Mouse (Mus musculus): ENCODE data around the gene Gm49369. TPM values are rescaled to one million over a fixed set of nuclear protein-coding genes. Genes with fewer than 3 reads are reported as not detected.
"Not testable (repeated sequence)": the region's sequence is repeated elsewhere in the genome, so short reads cannot be mapped to it uniquely, and the experiment has no call there.

The Gm49369 gene
- polyA plus RNA-seq, 1 experiment from 2014 or later = not detected

DNA sequence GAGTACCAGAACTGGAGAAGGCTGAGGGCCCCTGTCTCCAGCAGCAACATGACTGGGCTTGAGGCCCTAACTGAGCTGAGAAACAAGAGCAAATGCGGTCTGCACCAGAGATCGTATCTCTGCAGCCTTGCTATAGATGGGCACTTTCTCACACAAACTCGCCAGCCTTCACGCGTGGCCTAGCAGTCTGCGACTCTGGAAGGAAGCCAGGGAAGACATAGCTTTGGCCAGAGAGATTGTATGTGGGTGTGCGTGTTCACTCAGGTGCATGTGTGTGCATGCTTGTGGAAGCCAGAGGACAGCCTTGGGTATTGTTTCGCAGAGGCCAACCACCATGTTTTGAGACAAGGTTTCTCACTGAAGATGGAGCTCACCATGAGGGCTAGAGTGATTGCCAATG, 26.2 kb upstream of the Gm49369 start:
- H3K27me3 ChIP-seq (ENCODE audit: poor library complexity, severe bottlenecking) = 0 out of 2 replicates have a peak, but pooled peaks cover 16% of the 10 kb centered on the region
- H3K9me3 ChIP-seq = no peaks in the 10 kb centered on the region
- H3K36me3 ChIP-seq (replicated peaks) = no peaks in the 10 kb centered on the region
- no peak overlapping the region for H3K4me3 ChIP-seq
- DNase-seq (ENCODE audit: extremely low spot score, low spot score) = no peak
- no peaks in the 10 kb centered on the region for H3K4me1 ChIP-seq
- WGBS = 94% methylated on average over 8 of the region's 8 CpGs
- no peak overlapping the region for H3K27ac ChIP-seq

DNA sequence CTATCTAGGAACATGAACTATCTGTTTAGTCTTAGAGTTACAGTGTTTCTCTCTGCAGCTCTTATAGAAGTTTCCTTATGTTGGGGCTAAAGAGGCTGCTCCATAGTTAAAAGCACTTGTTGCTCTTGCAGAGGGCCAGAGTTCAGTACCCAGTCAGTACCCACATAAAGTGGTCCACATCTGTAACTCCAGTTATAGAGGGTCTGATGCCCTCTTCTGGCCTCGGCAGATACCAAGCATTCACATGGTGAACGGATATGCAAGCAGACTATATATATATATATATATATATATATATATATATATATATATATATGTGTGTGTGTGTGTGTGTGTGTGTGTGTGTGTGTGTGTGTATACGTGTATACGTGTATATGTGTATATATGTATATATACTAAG, 25.5 kb upstream of the Gm49369 start:
- H3K9me3 ChIP-seq = no peaks in the 10 kb centered on the region
- 77% methylated on average over 4 of the region's 4 CpGs for WGBS

DNA sequence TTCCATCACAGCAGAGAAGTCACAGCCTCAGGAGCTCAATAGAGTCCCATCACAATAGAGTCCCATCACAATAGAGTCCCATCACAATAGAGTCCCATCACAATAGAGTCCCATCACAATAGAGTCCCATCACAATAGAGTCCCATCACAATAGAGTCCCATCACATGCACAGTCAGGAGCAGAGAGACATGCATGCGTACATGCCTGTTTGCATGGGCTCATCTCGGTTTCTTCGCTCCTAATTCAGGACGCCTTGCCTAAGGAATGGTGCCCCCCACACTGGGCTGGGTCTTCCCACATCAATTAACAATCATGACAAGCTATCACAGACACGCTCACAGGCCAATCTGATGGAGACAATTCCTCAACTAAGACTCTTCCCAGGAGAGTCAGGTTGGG, 22.7 kb upstream of the Gm49369 start:
- peaks cover 26% of the 10 kb centered on the region for H3K27me3 ChIP-seq (ENCODE audit: poor library complexity, severe bottlenecking)
- H3K36me3 ChIP-seq (replicated peaks); DNase-seq (ENCODE audit: extremely low spot score, low spot score); H3K27ac ChIP-seq; H3K4me3 ChIP-seq; H3K9me3 ChIP-seq: not testable (repeated sequence)
- WGBS = 90% methylated on average over 5 of the region's 5 CpGs
- peaks cover 17% of the 10 kb centered on the region for H3K4me1 ChIP-seq

More for the DNA sequence above, 25.5 kb upstream of the Gm49369 start:
- H3K4me3 ChIP-seq = no peak overlapping the region
- peaks cover 19% of the 10 kb centered on the region; the same call in 1 of the 2 replicates for H3K27me3 ChIP-seq (ENCODE audit: poor library complexity, severe bottlenecking)
- H3K4me1 ChIP-seq = no peaks in the 10 kb centered on the region
- no peak overlapping the region for H3K27ac ChIP-seq
- H3K36me3 ChIP-seq (replicated peaks) = no peaks in the 10 kb centered on the region
- DNase-seq (ENCODE audit: extremely low spot score, low spot score) = no peak

DNA sequence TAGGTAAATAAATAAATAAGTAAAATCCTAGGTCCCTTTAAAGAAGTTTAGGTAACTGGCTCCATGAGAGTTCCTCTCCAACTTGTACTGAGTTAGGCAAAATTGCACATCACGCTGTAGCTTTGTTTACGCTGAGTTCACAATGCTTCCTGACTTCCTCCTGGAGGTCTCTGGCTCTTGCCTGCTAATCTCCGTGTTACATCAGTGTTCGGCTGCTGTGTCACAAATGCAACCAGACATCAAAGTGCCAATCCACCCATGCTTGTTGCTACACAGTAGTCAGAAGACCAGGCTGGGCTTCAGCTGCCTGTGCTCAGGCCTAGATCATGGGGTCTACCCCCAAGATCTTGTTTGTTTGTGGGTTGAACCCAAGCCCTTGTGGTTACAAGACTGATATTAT, 21.1 kb upstream of the Gm49369 start:
- H3K36me3 ChIP-seq (replicated peaks) = no peaks in the 10 kb centered on the region
- H3K4me1 ChIP-seq = peaks cover 25% of the 10 kb centered on the region
- 83% methylated on average over 4 of the region's 4 CpGs for WGBS
- peaks cover 33% of the 10 kb centered on the region for H3K27me3 ChIP-seq (ENCODE audit: poor library complexity, severe bottlenecking)
- H3K9me3 ChIP-seq = no peaks in the 10 kb centered on the region
- DNase-seq (ENCODE audit: extremely low spot score, low spot score) = no peak
- H3K4me3 ChIP-seq = no peak overlapping the region
- H3K27ac ChIP-seq = no peak overlapping the region

DNA sequence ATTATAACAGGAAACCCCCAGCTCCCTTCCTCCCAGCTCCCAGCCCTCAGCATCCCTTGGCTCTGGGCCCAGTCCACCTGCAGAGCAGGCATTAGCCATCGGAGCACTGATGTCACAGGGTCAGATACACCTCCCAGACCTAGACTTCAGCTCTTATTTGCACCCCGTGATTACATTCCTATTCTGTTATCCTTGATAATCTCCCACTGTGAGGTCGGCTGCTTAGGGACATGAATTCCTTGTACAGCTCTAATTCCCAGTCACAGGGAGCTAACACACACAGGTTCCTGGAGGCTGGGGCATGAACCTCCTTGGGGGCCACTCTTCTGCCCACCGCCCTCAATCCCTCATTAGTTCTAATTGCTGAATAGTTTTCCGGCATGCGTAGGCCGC, 18.3 kb upstream of the Gm49369 start:
- WGBS = 21% methylated on average over 7 of the region's 7 CpGs
- no peaks in the 10 kb centered on the region for H3K36me3 ChIP-seq (replicated peaks)
- no peaks in the 10 kb centered on the region for H3K9me3 ChIP-seq
- peak; percentile 68 for DNase-seq (ENCODE audit: extremely low spot score, low spot score)
- peaks cover 60% of the 10 kb centered on the region for H3K27me3 ChIP-seq (ENCODE audit: poor library complexity, severe bottlenecking)
- H3K4me1 ChIP-seq = peaks cover 33% of the 10 kb centered on the region
- H3K27ac ChIP-seq = peak overlapping the region; percentile 27; the same call in 1 of the 2 replicates
- no peak overlapping the region for H3K4me3 ChIP-seq

DNA sequence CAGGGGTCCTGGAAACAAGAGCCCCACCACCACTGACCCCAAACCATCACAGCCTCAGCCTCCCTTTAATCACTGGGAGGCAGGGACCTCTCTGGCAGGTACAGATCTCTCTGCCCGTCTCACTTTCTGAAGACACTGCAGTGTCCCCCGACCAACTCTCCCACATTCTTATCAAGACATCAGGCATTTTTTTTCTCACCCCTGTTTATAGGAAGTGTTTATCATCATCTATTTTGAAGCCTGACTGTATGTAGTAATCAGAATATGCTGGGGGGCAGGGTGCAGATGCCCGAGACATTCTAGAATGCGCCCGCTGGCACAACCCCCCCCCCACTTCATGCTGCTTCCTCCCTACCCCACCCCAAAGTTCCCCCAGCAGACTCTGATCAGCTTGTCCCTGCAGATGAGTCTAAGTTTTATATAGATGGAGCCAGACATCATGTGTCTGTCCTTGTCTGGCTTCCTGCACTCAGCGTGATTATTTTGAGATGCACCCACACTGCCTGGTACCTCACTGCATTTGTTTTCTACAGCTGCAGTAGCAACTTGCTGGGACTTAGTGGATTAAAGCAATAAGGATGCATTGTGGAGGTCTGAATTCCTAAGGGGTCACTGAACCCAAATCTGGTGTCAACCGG, 17.8 kb upstream of the Gm49369 start:
- Histone ChIP-seq H3K36me3 (replicated peaks) (no peaks in the 10 kb centered on the region), H3K27me3 (ENCODE audit: poor library complexity, severe bottlenecking) (peaks cover 63% of the 10 kb centered on the region), H3K9me3 (no peaks in the 10 kb centered on the region), H3K4me3 (no peak overlapping the region), H3K27ac (peak overlapping the region; percentile 60; the same call in 1 of the 2 replicates), H3K4me1 (peaks cover 33% of the 10 kb centered on the region)
- WGBS = 58% methylated on average over 7 of the region's 7 CpGs
- no peak for DNase-seq (ENCODE audit: extremely low spot score, low spot score)

DNA sequence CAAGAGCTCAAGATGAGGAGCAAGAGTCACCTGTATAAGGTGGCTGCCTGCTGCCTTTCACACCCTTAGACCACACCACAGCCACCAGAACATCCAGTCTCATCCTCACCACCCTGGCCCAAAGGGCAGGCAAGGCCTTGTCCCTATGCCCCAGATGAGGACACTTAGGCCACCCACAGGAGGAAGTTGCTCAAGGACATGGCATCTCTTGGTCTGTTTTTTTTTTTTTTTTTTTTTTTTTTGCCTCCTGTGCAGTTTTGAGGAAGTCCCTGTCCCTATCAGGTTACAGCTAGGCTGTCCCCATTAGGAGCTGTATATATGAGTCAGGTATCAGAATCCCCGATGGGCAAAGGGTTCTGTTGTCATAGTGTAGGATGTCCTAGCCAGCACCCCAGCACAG, 16.8 kb upstream of the Gm49369 start:
- Histone ChIP-seq H3K27ac (0 out of 2 replicates have a peak overlapping the region, but pooled peaks have one; percentile 60), H3K36me3 (replicated peaks) (no peaks in the 10 kb centered on the region), H3K4me3 (no peak overlapping the region), H3K9me3 (no peaks in the 10 kb centered on the region), H3K27me3 (ENCODE audit: poor library complexity, severe bottlenecking) (peaks cover 63% of the 10 kb centered on the region), H3K4me1 (peaks cover 33% of the 10 kb centered on the region)
- no peak for DNase-seq (ENCODE audit: extremely low spot score, low spot score)
- 77% methylated on average over 1 of the region's 1 CpGs for WGBS

DNA sequence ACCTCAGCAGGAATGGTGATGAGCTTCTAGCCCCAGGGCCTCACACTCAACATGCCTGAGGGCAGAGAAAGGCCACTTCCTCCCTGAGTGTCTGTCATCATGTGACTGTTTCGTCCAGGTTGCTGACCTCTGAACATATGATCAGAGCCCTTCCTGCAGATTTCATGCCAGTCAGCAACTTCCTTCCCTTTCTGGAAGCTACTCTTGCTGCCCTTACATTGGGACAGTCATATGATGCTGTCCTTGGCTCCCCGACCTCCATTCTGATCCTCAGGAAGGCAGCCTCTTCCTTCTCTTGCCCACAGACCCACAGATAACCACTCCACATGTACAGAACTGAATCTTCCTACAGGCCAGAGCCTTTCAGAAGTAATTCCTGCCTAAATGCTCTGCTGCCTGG, 15.6 kb upstream of the Gm49369 start:
- peaks cover 61% of the 10 kb centered on the region for H3K27me3 ChIP-seq (ENCODE audit: poor library complexity, severe bottlenecking)
- H3K4me1 ChIP-seq = peaks cover 40% of the 10 kb centered on the region
- no peak overlapping the region for H3K4me3 ChIP-seq
- no peaks in the 10 kb centered on the region for H3K36me3 ChIP-seq (replicated peaks)
- no peak overlapping the region for H3K27ac ChIP-seq
- H3K9me3 ChIP-seq = no peaks in the 10 kb centered on the region
- DNase-seq (ENCODE audit: extremely low spot score, low spot score) = no peak
- WGBS = 72% methylated on average over 2 of the region's 2 CpGs

DNA sequence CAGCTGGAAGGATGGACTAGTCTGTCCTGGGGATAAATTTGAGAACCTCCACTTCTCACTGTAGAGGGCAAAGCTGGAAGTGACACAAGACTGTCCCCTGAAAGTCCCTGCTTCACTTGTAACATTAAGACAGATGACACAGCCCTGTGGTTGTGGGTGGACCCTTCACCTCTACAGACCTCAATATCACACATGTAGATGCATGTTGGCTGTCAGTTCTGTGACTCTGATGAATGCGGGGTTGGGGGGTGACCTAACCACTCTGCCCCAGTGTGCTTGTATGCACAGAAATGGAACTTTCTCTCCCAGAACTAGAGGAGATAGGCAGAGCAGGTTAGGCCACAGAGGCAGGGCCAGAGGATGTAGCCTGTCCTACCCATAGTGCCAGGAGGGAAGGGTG, 14.1 kb upstream of the Gm49369 start:
- WGBS = 100% methylated on average over 1 of the region's 1 CpGs
- Histone ChIP-seq H3K9me3 (no peaks in the 10 kb centered on the region), H3K4me3 (no peak overlapping the region), H3K27ac (0 out of 2 replicates have a peak overlapping the region, but pooled peaks have one; percentile 2), H3K36me3 (replicated peaks) (no peaks in the 10 kb centered on the region), H3K27me3 (ENCODE audit: poor library complexity, severe bottlenecking) (peaks cover 54% of the 10 kb centered on the region), H3K4me1 (peaks cover 44% of the 10 kb centered on the region)
- no peak for DNase-seq (ENCODE audit: extremely low spot score, low spot score)

DNA sequence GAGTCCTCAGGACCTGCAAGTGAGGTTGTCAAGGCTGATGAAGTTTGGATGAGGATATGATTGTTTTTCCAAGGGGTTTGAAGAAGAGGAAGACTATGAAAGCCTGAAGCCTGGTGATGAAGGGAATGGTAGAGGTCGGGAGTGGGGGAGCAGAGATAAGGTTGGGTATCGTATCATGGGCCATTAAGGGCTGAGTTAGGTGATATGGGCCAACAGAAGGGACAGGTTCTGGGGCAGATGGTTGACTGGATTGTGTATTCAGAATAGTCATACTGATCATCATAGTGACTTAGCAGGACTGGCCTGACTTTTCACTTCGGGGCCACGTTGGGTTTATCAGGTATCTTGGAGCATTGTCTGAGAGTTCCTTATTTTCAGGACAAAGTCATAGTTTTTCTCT, 13.0 kb upstream of the Gm49369 start:
- no peaks in the 10 kb centered on the region for H3K36me3 ChIP-seq (replicated peaks)
- no peak for DNase-seq (ENCODE audit: extremely low spot score, low spot score)
- H3K4me1 ChIP-seq = peaks cover 35% of the 10 kb centered on the region
- no peak overlapping the region for H3K4me3 ChIP-seq
- no peak overlapping the region for H3K27ac ChIP-seq
- peaks cover 54% of the 10 kb centered on the region for H3K27me3 ChIP-seq (ENCODE audit: poor library complexity, severe bottlenecking)
- no peaks in the 10 kb centered on the region for H3K9me3 ChIP-seq
- WGBS = 88% methylated on average over 4 of the region's 4 CpGs

DNA sequence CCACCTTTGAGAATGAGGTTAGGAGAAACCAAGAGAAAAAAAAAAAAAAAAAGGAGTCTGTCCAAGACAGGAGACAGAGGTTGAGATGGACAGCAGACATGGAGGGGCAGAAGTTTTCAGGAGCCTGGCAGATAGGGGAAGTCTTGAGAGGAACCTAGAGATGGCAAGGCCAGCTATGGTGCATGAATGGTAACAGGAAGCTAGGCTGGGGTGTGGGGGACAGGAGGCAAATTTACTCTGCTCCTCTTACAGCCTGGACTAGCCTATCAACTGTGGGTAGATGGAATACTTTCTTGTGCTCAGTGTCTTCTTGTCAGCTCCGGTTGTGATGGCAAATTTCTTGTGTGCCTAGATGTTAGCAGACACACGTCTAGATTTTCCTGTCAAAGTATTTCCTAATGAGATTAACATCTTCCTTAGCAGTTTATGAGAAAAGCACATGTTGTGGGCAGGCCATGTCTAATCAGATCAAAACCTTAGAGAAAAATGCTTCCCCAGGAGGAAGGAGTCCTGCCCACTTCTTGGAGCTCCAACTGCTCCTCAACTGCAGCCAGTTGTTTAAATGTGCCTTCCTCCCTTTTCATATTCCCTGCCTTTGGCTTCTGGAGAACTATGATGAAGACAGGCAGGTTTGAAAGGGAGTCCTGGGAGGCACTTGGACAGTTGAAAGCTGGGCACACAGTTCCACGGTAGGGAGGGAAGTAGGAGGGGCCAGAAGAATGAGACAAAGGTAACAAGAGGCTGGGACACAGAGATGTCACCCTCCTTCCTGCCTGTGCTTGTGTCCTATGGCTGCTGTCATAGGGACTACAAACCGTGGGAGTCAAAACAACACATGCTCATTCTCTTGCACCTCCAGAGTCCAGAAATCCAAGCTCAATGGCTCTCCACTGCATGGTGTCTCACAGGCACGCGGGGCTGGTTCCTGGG, 12.1 kb upstream of the Gm49369 start:
- peaks cover 26% of the 10 kb centered on the region for H3K4me1 ChIP-seq
- no peaks in the 10 kb centered on the region for H3K9me3 ChIP-seq
- no peak for DNase-seq (ENCODE audit: extremely low spot score, low spot score)
- peaks cover 46% of the 10 kb centered on the region for H3K27me3 ChIP-seq (ENCODE audit: poor library complexity, severe bottlenecking)
- H3K27ac ChIP-seq = no peak overlapping the region
- no peak overlapping the region for H3K4me3 ChIP-seq
- 72% methylated on average over 6 of the region's 6 CpGs for WGBS
- no peaks in the 10 kb centered on the region for H3K36me3 ChIP-seq (replicated peaks)

DNA sequence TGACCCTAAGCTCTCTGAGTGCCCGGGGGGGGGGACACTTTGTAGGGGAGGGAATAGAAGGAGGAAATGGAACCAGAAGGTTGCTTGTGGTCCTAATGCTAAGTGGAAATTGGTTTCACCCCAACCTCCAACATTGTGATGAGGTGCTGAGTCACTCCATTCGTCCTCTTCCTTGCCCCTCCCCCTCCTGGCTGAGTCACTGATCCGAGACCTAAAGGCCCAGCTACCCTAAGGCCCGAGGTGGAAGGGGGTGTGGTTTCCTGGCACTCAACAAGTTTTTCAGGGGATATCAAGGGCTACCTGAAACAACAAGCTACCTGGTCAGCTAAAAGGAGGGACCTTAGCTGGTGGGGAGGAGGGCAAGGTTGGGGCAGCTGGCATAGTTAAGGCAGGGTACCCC, 10.7 kb upstream of the Gm49369 start:
- Histone ChIP-seq H3K4me3 (no peak overlapping the region), H3K9me3 (no peaks in the 10 kb centered on the region), H3K36me3 (replicated peaks) (no peaks in the 10 kb centered on the region), H3K27me3 (ENCODE audit: poor library complexity, severe bottlenecking) (peaks cover 33% of the 10 kb centered on the region), H3K4me1 (peaks cover 25% of the 10 kb centered on the region), H3K27ac (peak overlapping the region; percentile 40; the same call in 1 of the 2 replicates)
- DNase-seq (ENCODE audit: extremely low spot score, low spot score) = no peak
- 31% methylated on average over 4 of the region's 4 CpGs for WGBS

DNA sequence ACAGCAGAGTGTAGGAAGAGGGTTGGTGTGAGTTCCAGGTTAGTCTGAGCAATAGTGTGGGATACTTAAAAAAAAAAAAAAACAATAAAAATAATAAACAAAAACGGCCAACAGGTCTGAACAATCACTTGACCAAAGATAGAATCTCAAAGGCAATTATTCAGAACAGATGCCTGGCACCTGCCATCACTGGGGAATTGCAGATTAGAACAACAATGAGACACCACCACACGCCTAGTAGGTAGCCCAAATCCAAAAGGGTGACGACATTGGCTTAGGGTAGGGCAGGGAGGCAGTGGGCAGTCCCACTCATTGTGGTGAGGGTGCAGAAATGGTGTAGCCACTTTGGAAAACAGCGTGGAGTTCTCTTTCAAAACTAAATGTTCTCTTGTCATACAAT, 9.1 kb upstream of the Gm49369 start:
- Histone ChIP-seq H3K36me3 (replicated peaks) (no peaks in the 10 kb centered on the region), H3K4me3 (no peak overlapping the region), H3K27me3 (ENCODE audit: poor library complexity, severe bottlenecking) (peaks cover 17% of the 10 kb centered on the region), H3K27ac (no peak overlapping the region), H3K4me1 (peaks cover 33% of the 10 kb centered on the region), H3K9me3 (no peaks in the 10 kb centered on the region)
- no peak for DNase-seq (ENCODE audit: extremely low spot score, low spot score)
- WGBS = 69% methylated on average over 4 of the region's 4 CpGs
